In genomic region chr11:78782791-78783347, GRCm38 (mm10) we compare ENCODE assay signal across 19 mouse cellular contexts. TPM values are rescaled to one million over a fixed set of nuclear protein-coding genes. Genes with fewer than 3 reads are reported as not detected.
DNase-seq lines count a peak whose midpoint lies in the region; ATAC-seq lines count a peak whose summit lies in the region.
"Had no signal": no experiment of that assay in that cellular context is flagged by ENCODE, and none has a peak within 500 bp of the region (broad histone marks: within the 10 kb centered on the region; RNA-seq: fewer than 3 reads in every experiment).

No protein-coding gene starts in this region.

- ATAC-seq in midbrain, embryonic 13.5 days = no peak
- ATAC-seq in midbrain, embryonic 15.5 days (replicated peaks) = no peak
- ATAC-seq: CD4-positive, CD25-positive, alpha-beta regulatory T cell, adult 4 months; forebrain, embryonic 15.5 days had no signal

- no peaks in the 10 kb centered on the region for H3K36me3 ChIP-seq in heart, embryonic 10.5 days
- no peaks in the 10 kb centered on the region for H3K36me3 ChIP-seq in midbrain, embryonic 13.5 days
- no peaks in the 10 kb centered on the region for H3K36me3 ChIP-seq in midbrain, embryonic 15.5 days (replicated peaks)
- H3K36me3 ChIP-seq: embryonic facial prominence, embryonic 10.5 days; forebrain, embryonic 15.5 days; G1E; heart, embryonic 13.5 days; hindbrain, embryonic 13.5 days had no signal

- H3K4me2 ChIP-seq in midbrain, embryonic 13.5 days (replicated peaks) = no peak overlapping the region
- H3K4me2 ChIP-seq in midbrain, embryonic 15.5 days = no peak overlapping the region
- H3K4me2 ChIP-seq: forebrain, embryonic 15.5 days; heart, embryonic 13.5 days; hindbrain, embryonic 13.5 days had no signal

- intact Hi-C loops in heart, postnatal 25 days (cut with DNase I) = no loop called here

- no peaks in the 10 kb centered on the region for H3K9me3 ChIP-seq in heart, embryonic 10.5 days
- H3K9me3 ChIP-seq in midbrain, embryonic 13.5 days = no peaks in the 10 kb centered on the region
- no peaks in the 10 kb centered on the region for H3K9me3 ChIP-seq in midbrain, embryonic 15.5 days
- H3K9me3 ChIP-seq: embryonic facial prominence, embryonic 10.5 days; forebrain, embryonic 15.5 days; G1E; heart, embryonic 13.5 days; hindbrain, embryonic 13.5 days had no signal

- 0 out of 2 replicates have a peak, but pooled peaks cover 3% of the 10 kb centered on the region for H3K27me3 ChIP-seq in heart, embryonic 10.5 days (ENCODE audit: insufficient read depth, poor library complexity, severe bottlenecking)
- peaks cover 6% of the 10 kb centered on the region; the same call in 1 of the 2 replicates for H3K27me3 ChIP-seq in midbrain, embryonic 13.5 days
- no peaks in the 10 kb centered on the region for H3K27me3 ChIP-seq in midbrain, embryonic 15.5 days (replicated peaks)
- H3K27me3 ChIP-seq: forebrain, embryonic 15.5 days; heart, embryonic 13.5 days had no signal

- H3K9ac ChIP-seq in midbrain, embryonic 13.5 days (replicated peaks) = peak overlapping the region; percentile 32; the same call in 1 of the 2 replicates
- no peak overlapping the region for H3K9ac ChIP-seq in midbrain, embryonic 15.5 days
- H3K9ac ChIP-seq: forebrain, embryonic 15.5 days; heart, embryonic 13.5 days; hindbrain, embryonic 13.5 days had no signal

- peaks cover 43% of the 10 kb centered on the region for H3K4me1 ChIP-seq in heart, embryonic 10.5 days
- peaks cover 50% of the 10 kb centered on the region for H3K4me1 ChIP-seq in midbrain, embryonic 13.5 days (replicated peaks)
- H3K4me1 ChIP-seq in midbrain, embryonic 15.5 days = peaks cover 24% of the 10 kb centered on the region; the same call in 1 of the 2 replicates

- WGBS in heart, embryonic 10.5 days = 69% methylated on average over 9 of the region's 9 CpGs
- 52% methylated on average over 9 of the region's 9 CpGs for WGBS in midbrain, embryonic 13.5 days
- WGBS in midbrain, embryonic 15.5 days = 42% methylated on average over 9 of the region's 9 CpGs

- no peak overlapping the region for H3K4me3 ChIP-seq in heart, embryonic 10.5 days
- no peak overlapping the region for H3K4me3 ChIP-seq in midbrain, embryonic 13.5 days (replicated peaks)
- no peak overlapping the region for H3K4me3 ChIP-seq in midbrain, embryonic 15.5 days
- H3K4me3 ChIP-seq: embryonic facial prominence, embryonic 10.5 days; forebrain, embryonic 15.5 days; heart, embryonic 13.5 days; hindbrain, embryonic 13.5 days had no signal

- peak; percentile 24 to 56 for DNase-seq in adrenal gland, adult (ENCODE audit: inconsistent age in 2 of 2, low spot score in 1 of 2)
- DNase-seq in adrenal gland, postnatal 14 days = no peak
- DNase-seq in heart, embryonic 10.5 days (ENCODE audit: low spot score) = no peak
- DNase-seq in heart, postnatal 25 days (ENCODE audit: low spot score) = no peak
- DNase-seq in neural tube, embryonic 10.5 days (ENCODE audit: extremely low spot score, low spot score) = no peak
- DNase-seq: B cell, adult 2 months; cerebellum, adult 11-12 months; cerebellum, adult 9-10 months; cerebellum, postnatal 25 days; gastrocnemius, postnatal 25 days; heart, postnatal 4 days had no signal

- H3K27ac ChIP-seq in heart, embryonic 10.5 days = peak overlapping the region; percentile 22; the same call in 1 of the 2 replicates
- H3K27ac ChIP-seq in midbrain, embryonic 13.5 days = no peak overlapping the region; the same call in 1 of the 2 replicates
- H3K27ac ChIP-seq in midbrain, embryonic 15.5 days = no peak overlapping the region
- H3K27ac ChIP-seq: embryonic facial prominence, embryonic 10.5 days; forebrain, embryonic 15.5 days; heart, embryonic 13.5 days; hindbrain, embryonic 13.5 days had no signal

RNA-seq across cellular contexts. Expression of gene Ccnq, which starts 31.3 kb away (rescaled TPM):
- total RNA-seq in adrenal gland, postnatal 14 days (2021) = 34.1 and 35.6 TPM in 2 replicates
- polyA plus RNA-seq in heart, embryonic 10.5 days (2016; fragmentation: Nextera tagmentation; extraction: Ambion mirVana) = 33.1 and 35.4 TPM in 2 replicates
- 10 to 100 TPM; 12.7 to 16.7 TPM for total RNA-seq in heart, postnatal 25 days (2021)
- polyA plus RNA-seq in midbrain, embryonic 13.5 days (2015; fragmentation: Nextera tagmentation; extraction: Ambion mirVana) = 33.2 and 34.3 TPM in 2 replicates
- 27.7 and 29.9 TPM in 2 replicates for polyA plus RNA-seq in midbrain, embryonic 15.5 days (2015; fragmentation: Nextera tagmentation; extraction: Ambion mirVana)

RNA-seq across cellular contexts. Expression of gene Lyrm9, which starts 43.5 kb away (rescaled TPM):
- 26.1 and 32.7 TPM in 2 replicates for total RNA-seq in adrenal gland, postnatal 14 days (2021)
- 25.9 and 36.8 TPM in 2 replicates for polyA plus RNA-seq in heart, embryonic 10.5 days (2016; fragmentation: Nextera tagmentation; extraction: Ambion mirVana)
- 10 to 100 TPM; 32.5 to 39.6 TPM for total RNA-seq in heart, postnatal 25 days (2021)
- polyA plus RNA-seq in midbrain, embryonic 13.5 days (2015; fragmentation: Nextera tagmentation; extraction: Ambion mirVana) = 25.3 and 28.2 TPM in 2 replicates
- 31.9 and 35.8 TPM in 2 replicates for polyA plus RNA-seq in midbrain, embryonic 15.5 days (2015; fragmentation: Nextera tagmentation; extraction: Ambion mirVana)

Comparison
In these comparisons a context has a peak if more than half of its experiments do, and no peak if none do; other contexts are left out.
1. DNase-seq: peak in adrenal gland, adult (2 of 2); none in adrenal gland, postnatal 14 days (single experiment), heart, embryonic 10.5 days (single experiment), heart, postnatal 25 days (single experiment) and neural tube, embryonic 10.5 days (single experiment).